Mouse (Mus musculus) urinary bladder, postnatal 25 days (tissue): ENCODE results near the gene Slc38a4.

ENCODE experiments used
- DNase-seq: peaks from one replicate; pipeline ENCODE4 v3.0.0; 2022; ENCODE audit warnings: low spot score

Slc38a4 gene

DNA sequence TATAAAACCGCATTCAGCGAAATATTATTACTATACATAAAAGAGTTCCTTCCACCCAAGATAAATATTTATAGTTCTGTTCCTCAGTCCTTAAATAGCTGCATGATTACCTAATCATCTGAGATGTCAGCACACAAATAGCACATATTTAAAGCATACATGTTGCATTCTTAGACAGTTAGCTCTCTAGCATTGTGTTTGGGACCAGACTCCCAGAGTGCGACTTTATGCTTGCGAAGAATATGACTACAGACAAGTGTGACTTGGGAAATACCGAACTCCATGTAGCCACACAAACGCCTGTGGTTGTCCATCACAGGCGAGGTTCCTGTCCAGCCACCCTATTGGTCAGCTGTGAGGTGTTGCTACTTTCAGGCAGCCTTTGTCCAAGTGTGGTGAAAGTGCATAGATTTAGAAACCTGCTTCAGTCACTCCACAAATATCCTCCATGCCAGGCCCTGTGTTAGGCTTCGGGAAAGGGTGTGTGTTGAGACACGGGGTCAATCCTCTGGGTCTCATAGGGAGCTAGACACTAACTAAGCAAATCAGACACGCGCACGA, 40.6 kb downstream of the Slc38a4 start:
- DNase-seq = no peak

DNA sequence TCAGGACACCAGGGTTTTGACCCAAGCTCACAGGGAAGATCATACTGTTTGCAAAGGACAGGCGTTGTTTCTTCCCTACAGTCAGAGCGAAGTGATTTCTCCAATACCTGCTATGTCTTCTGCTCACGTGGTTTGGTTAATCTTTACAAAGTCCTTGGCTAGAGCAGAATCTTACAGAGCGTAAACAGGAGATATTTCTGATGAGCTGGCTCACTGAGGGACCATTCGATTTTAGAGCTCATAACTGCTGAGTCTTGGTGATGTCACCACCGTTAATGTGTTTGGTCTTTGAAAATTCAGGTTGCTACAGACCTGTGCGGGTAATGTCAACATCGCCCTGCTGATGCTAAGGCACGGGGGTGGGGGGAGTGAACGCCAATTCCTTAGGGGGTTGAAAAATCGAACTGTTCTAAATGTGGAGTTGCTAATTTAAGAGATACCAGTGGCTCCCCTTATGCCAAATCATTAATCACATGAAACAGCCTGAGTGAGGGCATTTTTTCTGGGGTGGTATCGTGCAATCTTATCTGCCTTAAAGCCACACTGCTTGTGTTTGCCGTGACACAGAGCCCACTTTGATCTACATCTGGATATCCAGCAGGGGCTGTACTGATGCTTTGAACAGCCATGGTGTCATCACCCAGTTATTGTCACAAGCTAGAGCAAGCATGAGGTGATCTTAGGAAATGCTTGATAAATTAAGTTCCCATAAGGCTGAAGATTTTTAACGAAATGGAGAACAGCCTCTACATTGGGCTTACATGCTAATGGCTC, 44.0 kb downstream of the Slc38a4 start:
- DNase-seq = no peak

GRCm38 (mm10) chr15:97009271-97009670, 46.5 kb downstream of the Slc38a4 start:
- no peak for DNase-seq

DNA sequence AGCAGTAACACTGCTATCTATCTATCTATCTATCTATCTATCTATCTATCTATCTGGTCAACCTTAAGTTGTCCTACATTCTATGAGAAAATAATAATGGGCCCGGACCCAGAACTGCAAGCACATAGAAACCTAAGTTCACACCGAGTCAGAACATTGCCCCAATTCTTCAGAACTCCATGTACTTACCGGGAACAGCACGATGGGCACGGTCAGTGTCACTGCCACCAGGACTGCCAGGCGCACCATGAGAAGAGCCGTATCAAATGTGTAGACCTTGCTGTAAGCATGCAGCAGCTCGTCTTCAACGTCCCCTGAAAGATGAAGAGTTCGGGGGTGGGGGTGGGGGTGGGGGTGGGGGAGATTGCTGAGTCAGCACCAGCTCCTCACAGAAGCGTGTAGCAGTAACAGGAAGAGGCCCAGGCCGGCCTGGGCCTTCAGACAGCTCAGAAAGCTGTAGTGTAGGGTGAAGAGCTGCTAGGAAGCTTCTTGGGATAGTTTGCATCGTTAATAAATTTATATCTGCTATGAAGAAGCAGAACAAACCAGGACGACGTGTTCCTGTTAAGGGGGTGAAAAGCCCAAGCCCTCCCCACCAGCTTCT, 50.0 kb downstream of the Slc38a4 start:
- no peak for DNase-seq

DNA sequence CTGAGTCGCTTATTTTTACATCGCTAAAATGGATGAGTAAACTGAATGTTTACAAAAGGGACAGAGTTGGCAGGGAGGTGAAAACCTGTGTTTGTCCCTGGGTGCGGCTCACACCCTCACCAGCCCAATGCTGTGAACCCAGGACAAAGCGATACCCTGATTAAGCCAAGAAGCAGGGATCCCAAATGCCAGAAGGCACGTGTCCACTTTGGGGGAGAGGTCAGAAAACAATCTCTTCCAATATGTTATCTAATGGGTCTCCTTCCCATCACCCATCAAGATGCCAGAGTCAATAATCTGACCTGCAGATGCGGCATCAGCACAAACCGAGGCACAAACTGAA, 51.3 kb downstream of the Slc38a4 start:
- no peak for DNase-seq

- DNase-seq = no peak
These were observed 51.8 kb downstream of the Slc38a4 start for GRCm38 (mm10) chr15:97003851-97004524.

GRCm38 (mm10) chr15:97003186-97003585, 52.6 kb downstream of the Slc38a4 start:
- no peak for DNase-seq

- no peak for DNase-seq
These were observed 53.0 kb downstream of the Slc38a4 start for GRCm38 (mm10) chr15:97002752-97003151.

GRCm38 (mm10) chr15:97001886-97002285, 53.9 kb downstream of the Slc38a4 start:
- DNase-seq = no peak

GRCm38 (mm10) chr15:97001416-97001815, 54.3 kb downstream of the Slc38a4 start:
- no peak for DNase-seq

DNA sequence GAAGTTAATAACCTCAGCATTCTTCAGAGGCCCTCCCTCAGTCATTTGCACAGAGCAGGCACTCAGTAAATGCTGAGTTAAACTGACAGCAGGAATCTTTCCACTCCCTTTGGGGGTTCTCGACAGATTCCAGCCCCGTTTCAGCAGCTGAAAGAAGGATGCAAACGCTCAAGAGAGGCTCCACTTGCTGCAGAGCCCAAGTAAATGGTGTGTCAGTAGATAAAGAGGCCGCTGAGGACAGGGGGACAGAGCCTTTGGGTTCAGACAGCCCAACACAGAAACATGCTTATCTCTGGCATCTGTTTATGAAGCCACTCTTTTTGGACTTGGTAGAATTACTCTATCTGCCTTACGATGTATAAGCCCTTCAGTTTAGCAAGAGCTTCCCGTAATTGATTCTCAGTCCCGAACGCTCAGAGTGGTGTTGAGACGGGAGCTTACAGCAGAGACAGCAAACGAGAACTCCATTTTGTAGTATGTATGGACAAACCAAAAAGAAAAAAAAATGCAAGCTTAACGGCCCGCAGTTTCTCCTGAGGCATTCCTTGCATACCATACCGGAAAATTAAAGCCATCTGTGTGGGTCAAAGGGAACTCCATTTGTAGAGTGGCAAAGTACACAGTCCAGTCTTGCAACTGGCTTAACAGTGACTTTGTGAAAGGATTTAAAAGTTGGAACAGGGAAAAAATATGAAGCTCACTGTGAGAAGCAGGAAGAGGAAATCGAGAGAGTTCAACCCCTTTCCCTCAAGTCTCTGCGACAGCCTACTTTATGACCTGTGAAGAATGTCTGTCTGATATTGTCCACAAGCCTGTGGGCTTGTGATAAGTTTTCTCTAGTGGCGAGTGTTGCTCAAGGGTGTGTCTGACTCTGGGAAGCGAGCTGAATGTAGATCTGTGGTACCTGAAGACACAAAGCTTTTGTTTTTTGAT, 55.2 kb downstream of the Slc38a4 start:
- no peak for DNase-seq

- DNase-seq = no peak
These were observed 56.4 kb downstream of the Slc38a4 start for GRCm38 (mm10) chr15:96999401-96999800.

DNA sequence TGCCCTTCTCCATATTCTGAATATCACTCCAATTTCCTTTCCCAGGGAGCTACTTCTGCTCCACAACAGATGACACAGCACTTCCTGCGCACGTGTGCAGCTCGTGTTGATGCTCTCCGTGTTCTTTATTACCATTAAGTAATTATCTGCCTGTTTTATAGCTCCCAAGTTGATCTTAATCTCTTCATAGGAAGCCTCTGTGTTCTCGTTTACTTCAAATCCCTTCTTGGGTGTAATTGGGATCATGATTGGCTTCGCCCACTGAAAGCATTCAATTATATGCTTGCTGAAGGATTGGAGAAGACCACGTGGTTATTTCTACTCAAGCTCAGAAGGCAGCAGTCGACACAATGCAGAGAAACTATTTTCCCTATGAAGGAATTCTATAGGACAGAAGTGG, 70.1 kb downstream of the Slc38a4 start:
- DNase-seq = no peak

GRCm38 (mm10) chr15:96983581-96984330, 72.0 kb downstream of the Slc38a4 start:
- DNase-seq = no peak

DNA sequence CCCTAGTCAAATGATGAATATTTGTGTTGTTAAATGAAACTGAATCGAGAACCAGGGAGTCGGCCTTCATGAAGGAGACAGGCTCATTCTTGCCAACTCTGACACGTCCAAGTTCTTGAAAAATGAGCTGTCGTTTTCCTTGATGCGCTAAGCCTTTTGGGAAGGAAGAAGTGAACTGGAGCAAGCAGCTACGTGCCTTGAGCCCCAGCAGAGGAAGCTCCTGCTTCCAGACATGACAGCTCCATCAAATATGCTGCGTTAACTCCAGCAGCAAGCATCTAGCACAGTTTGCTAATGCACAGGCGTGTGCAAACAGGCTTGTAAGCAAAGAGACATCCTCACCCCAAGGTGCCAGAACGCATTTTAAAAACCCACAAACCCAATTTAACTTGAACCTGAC, 80.6 kb downstream of the Slc38a4 start:
- DNase-seq = no peak

DNA sequence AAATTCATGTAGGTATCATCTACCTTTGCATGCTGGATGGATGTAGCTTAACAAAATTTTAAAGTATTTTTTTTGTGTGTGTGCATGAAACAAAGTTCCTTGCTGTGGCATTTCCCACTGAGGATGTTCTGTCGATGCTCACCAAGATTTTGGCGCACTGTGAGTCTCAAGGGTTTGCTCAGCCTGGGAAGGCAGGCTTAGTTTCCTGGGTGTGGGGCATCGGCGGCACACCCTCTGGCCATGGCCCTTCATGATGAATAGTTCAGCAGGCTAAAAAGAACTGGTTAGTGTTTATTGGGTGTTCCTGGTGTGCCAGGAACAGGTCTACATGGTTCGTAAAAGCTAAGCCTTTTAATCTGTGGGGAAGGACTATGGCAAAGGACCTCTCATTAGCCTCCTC, 81.6 kb downstream of the Slc38a4 start:
- no peak for DNase-seq

- no peak for DNase-seq
These were observed 82.4 kb downstream of the Slc38a4 start for GRCm38 (mm10) chr15:96973370-96973769.

- DNase-seq = no peak
These were observed 83.0 kb downstream of the Slc38a4 start for GRCm38 (mm10) chr15:96972706-96973274.

GRCm38 (mm10) chr15:96971906-96972305, 83.8 kb downstream of the Slc38a4 start:
- no peak for DNase-seq

- DNase-seq = no peak
These were observed 86.0 kb downstream of the Slc38a4 start for GRCm38 (mm10) chr15:96969792-96970191.

GRCm38 (mm10) chr15:96968741-96969140, 87.0 kb downstream of the Slc38a4 start:
- DNase-seq = no peak
